Mouse (Mus musculus): ENCODE results near the gene Nos1. TPM values are rescaled to one million over a fixed set of nuclear protein-coding genes. Genes with fewer than 3 reads are reported as not detected.
A peak's percentile ranks its signal among the peaks of the same experiment; 100 is the strongest.

The Nos1 gene
- total and polyA plus RNA-seq, 2 experiments from 2014 or later, result 0.05 to 0.53 TPM

DNA sequence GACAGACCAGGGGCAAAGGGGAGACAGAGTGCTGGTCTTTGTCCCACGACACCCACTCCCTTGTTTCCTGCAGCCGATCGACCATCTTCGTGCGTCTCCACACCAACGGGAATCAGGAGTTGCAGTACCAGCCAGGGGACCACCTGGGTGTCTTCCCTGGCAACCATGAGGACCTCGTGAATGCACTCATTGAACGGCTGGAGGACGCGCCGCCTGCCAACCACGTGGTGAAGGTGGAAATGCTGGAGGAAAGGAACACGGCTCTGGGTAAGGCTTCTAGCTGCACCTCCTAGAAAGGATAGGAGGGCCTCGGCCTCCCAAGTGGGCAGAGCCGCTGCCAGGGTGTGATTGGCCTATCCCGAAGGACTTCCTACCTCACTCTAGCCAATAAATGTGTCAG lies 155.5 kb downstream of the Nos1 start:
- no peak for DNase-seq (ENCODE audit: low spot score)
- no peak overlapping the region for H3K9ac ChIP-seq (replicated peaks; ENCODE audit: low read depth, low read length)
- no peaks in the 10 kb centered on the region for H3K4me1 ChIP-seq (ENCODE audit: control insufficient read depth, insufficient read depth)
- no peak overlapping the region for H3K4me3 ChIP-seq (ENCODE audit: low read depth, low read length)
- H3K9me3 ChIP-seq (replicated peaks; ENCODE audit: control insufficient read depth, low read length), result no peaks in the 10 kb centered on the region
- ATAC-seq (ENCODE audit: insufficient read depth, low read depth), result no peak
- H3K27me3 ChIP-seq (ENCODE audit: control insufficient read depth, insufficient read depth, low read length), result peaks cover 12% of the 10 kb centered on the region; the same call in 1 of the 2 replicates
- 63% methylated on average over 16 of the region's 16 CpGs for WGBS
- H3K36me3 ChIP-seq (replicated peaks; ENCODE audit: control insufficient read depth, insufficient read depth, low read length), result no peaks in the 10 kb centered on the region
- H3K27ac ChIP-seq (ENCODE audit: low read depth), result no peak overlapping the region
- no peak overlapping the region for H3K4me2 ChIP-seq (ENCODE audit: low read depth, low read length)
- no peak for TF ChIP-seq CTCF (IDR thresholded peaks at IDR 0.05; ENCODE audit: low read depth)
- no peak for TF ChIP-seq EP300 (IDR thresholded peaks at IDR 0.05; ENCODE audit: low read depth)

GRCm38 (mm10) chr5:117937186-117937585 lies 156.4 kb downstream of the Nos1 start:
- Histone ChIP-seq H3K36me3 (replicated peaks; ENCODE audit: control insufficient read depth, insufficient read depth, low read length) (no peaks in the 10 kb centered on the region), H3K9ac (replicated peaks; ENCODE audit: low read depth, low read length) (no peak overlapping the region), H3K27me3 (ENCODE audit: control insufficient read depth, insufficient read depth, low read length) (peaks cover 12% of the 10 kb centered on the region; the same call in 1 of the 2 replicates), H3K4me3 (ENCODE audit: low read depth, low read length) (no peak overlapping the region), H3K27ac (ENCODE audit: low read depth) (no peak overlapping the region), H3K9me3 (replicated peaks; ENCODE audit: control insufficient read depth, low read length) (no peaks in the 10 kb centered on the region), H3K4me1 (ENCODE audit: control insufficient read depth, insufficient read depth) (no peaks in the 10 kb centered on the region), H3K4me2 (ENCODE audit: low read depth, low read length) (no peak overlapping the region)
- DNase-seq (ENCODE audit: low spot score) (no peak), ATAC-seq (ENCODE audit: insufficient read depth, low read depth) (no peak)
- TF ChIP-seq CTCF (IDR thresholded peaks at IDR 0.05; ENCODE audit: low read depth) (no peak), EP300 (IDR thresholded peaks at IDR 0.05; ENCODE audit: low read depth) (no peak)
- WGBS, result 74% methylated on average over 3 of the region's 3 CpGs

GRCm38 (mm10) chr5:117938182-117938581 lies 157.3 kb downstream of the Nos1 start:
- H3K9ac ChIP-seq (replicated peaks; ENCODE audit: low read depth, low read length), result no peak overlapping the region

DNA sequence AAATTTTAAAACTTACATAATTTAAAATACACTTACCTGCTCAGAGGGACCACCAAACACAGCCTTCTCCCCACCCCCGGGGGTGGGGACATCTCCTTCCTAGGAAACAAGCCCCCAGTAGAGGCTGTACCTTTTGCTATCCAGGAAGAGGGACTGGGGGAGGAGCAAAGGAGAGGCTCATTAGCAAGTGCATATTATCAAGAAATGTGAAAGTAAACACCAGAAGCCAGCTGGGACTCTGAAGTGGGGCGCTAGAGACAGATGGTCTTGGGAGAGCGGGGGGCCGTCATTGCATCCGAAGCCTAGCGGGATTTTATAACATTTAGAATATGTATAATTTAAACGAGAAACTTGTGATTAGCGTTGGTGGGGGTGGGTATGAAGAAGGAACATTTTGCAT lies 158.6 kb downstream of the Nos1 start:
- ATAC-seq (ENCODE audit: insufficient read depth, low read depth) (no peak), DNase-seq (ENCODE audit: low spot score) (no peak)
- Histone ChIP-seq H3K4me3 (ENCODE audit: low read depth, low read length) (no peak overlapping the region), H3K27ac (ENCODE audit: low read depth) (no peak overlapping the region), H3K9ac (replicated peaks; ENCODE audit: low read depth, low read length) (no peak overlapping the region), H3K36me3 (replicated peaks; ENCODE audit: control insufficient read depth, insufficient read depth, low read length) (no peaks in the 10 kb centered on the region), H3K27me3 (ENCODE audit: control insufficient read depth, insufficient read depth, low read length) (peaks cover 12% of the 10 kb centered on the region; the same call in 1 of the 2 replicates), H3K4me2 (ENCODE audit: low read depth, low read length) (no peak overlapping the region), H3K4me1 (ENCODE audit: control insufficient read depth, insufficient read depth) (no peaks in the 10 kb centered on the region), H3K9me3 (replicated peaks; ENCODE audit: control insufficient read depth, low read length) (no peaks in the 10 kb centered on the region)
- TF ChIP-seq CTCF (IDR thresholded peaks at IDR 0.05; ENCODE audit: low read depth), result no peak
- no peak for TF ChIP-seq EP300 (IDR thresholded peaks at IDR 0.05; ENCODE audit: low read depth)
- 80% methylated on average over 8 of the region's 8 CpGs for WGBS

More at GRCm38 (mm10) chr5:117938182-117938581, 157.3 kb downstream of the Nos1 start:
- DNase-seq (ENCODE audit: low spot score), result peak; percentile 68
- Histone ChIP-seq H3K9me3 (replicated peaks; ENCODE audit: control insufficient read depth, low read length) (no peaks in the 10 kb centered on the region), H3K36me3 (replicated peaks; ENCODE audit: control insufficient read depth, insufficient read depth, low read length) (no peaks in the 10 kb centered on the region), H3K27me3 (ENCODE audit: control insufficient read depth, insufficient read depth, low read length) (peaks cover 12% of the 10 kb centered on the region; the same call in 1 of the 2 replicates), H3K4me2 (ENCODE audit: low read depth, low read length) (peak overlapping the region; percentile 51), H3K4me1 (ENCODE audit: control insufficient read depth, insufficient read depth) (no peaks in the 10 kb centered on the region), H3K4me3 (ENCODE audit: low read depth, low read length) (peak overlapping the region; percentile 37), H3K27ac (ENCODE audit: low read depth) (no peak overlapping the region)
- 11% methylated on average over 14 of the region's 14 CpGs for WGBS
- ATAC-seq (ENCODE audit: insufficient read depth, low read depth), result peak; percentile 66
- peak; percentile 83 for TF ChIP-seq CTCF (IDR thresholded peaks at IDR 0.05; ENCODE audit: low read depth)
- TF ChIP-seq EP300 (IDR thresholded peaks at IDR 0.05; ENCODE audit: low read depth), result no peak

DNA sequence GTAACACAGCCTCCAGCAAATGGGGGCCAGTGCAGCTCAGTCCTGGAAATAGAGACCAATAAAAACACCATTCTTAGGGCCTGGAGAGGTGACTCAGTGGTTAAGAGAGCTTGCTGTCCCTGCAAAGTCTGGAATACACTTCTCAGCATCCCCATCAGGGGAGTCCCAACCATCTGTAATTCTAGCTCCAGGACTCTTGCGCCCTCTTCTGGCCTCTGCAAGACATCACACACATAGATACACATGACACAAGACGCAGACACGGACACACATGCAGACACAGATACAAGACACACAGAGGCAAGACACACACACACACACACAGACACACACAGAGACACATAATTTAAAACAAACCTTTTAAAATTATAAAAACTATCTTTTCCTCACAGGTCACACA lies 160.7 kb downstream of the Nos1 start:
- no peak for TF ChIP-seq CTCF (IDR thresholded peaks at IDR 0.05; ENCODE audit: low read depth)
- no peak for TF ChIP-seq EP300 (IDR thresholded peaks at IDR 0.05; ENCODE audit: low read depth)
- H3K9me3 ChIP-seq (replicated peaks; ENCODE audit: control insufficient read depth, low read length), result no peaks in the 10 kb centered on the region
- DNase-seq (ENCODE audit: low spot score) (no peak), ATAC-seq (ENCODE audit: insufficient read depth, low read depth) (no peak)
- no peaks in the 10 kb centered on the region for H3K4me1 ChIP-seq (ENCODE audit: control insufficient read depth, insufficient read depth)
- H3K27me3 ChIP-seq (ENCODE audit: control insufficient read depth, insufficient read depth, low read length), result no peaks in the 10 kb centered on the region
- no peak overlapping the region for H3K4me2 ChIP-seq (ENCODE audit: low read depth, low read length)
- no peak overlapping the region for H3K9ac ChIP-seq (replicated peaks; ENCODE audit: low read depth, low read length)
- no peaks in the 10 kb centered on the region for H3K36me3 ChIP-seq (replicated peaks; ENCODE audit: control insufficient read depth, insufficient read depth, low read length)
- WGBS, result 71% methylated on average over 3 of the region's 3 CpGs
- no peak overlapping the region for H3K4me3 ChIP-seq (ENCODE audit: low read depth, low read length)
- no peak overlapping the region for H3K27ac ChIP-seq (ENCODE audit: low read depth)

DNA sequence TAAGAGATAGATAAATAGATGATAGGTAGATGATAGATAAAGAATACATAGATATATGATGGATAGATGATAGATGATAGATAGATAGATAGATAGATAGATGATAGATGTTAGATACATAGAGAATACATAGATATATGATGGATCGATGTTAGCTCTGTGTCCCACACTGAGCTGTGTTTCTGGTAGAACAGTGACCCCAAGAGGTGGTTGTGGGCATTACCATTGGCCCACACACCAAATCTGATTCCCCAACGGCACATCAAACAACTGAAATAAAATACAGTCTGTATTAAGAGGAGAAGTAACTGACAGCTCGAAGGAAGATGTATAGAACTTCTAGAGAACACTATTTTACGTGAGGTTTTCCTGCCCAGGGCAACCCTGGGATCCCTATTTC lies 165.8 kb downstream of the Nos1 start:
- ATAC-seq (ENCODE audit: insufficient read depth, low read depth), result no peak
- DNase-seq (ENCODE audit: low spot score), result no peak

More for the DNA sequence above, 165.8 kb downstream of the Nos1 start:
- Histone ChIP-seq H3K9me3 (replicated peaks; ENCODE audit: control insufficient read depth, low read length) (no peaks in the 10 kb centered on the region), H3K27me3 (ENCODE audit: control insufficient read depth, insufficient read depth, low read length) (no peaks in the 10 kb centered on the region), H3K4me1 (ENCODE audit: control insufficient read depth, insufficient read depth) (no peaks in the 10 kb centered on the region), H3K36me3 (replicated peaks; ENCODE audit: control insufficient read depth, insufficient read depth, low read length) (no peaks in the 10 kb centered on the region), H3K4me2 (ENCODE audit: low read depth, low read length) (no peak overlapping the region), H3K9ac (replicated peaks; ENCODE audit: low read depth, low read length) (no peak overlapping the region), H3K27ac (ENCODE audit: low read depth) (no peak overlapping the region), H3K4me3 (ENCODE audit: low read depth, low read length) (no peak overlapping the region)
- TF ChIP-seq CTCF (IDR thresholded peaks at IDR 0.05; ENCODE audit: low read depth), result peak; percentile 65
- TF ChIP-seq EP300 (IDR thresholded peaks at IDR 0.05; ENCODE audit: low read depth), result no peak
- WGBS, result 21% methylated on average over 4 of the region's 4 CpGs

Data from heart, postnatal 0 days (tissue).